Mouse (Mus musculus): ENCODE measurements at regions not wholly inside any gene's neighbourhood (a gene's known extent, or its start where the extent isn't known, plus 50 kb on each side); places are given as distances from the start of the nearest gene placed in this dataset.

GRCm38 (mm10) chr5:45278005-45278432, 172.0 kb downstream of the Qdpr start:
- TF ChIP-seq POLR2A (IDR thresholded peaks at IDR 0.05; ENCODE audit: borderline replicate concordance, low read depth, low read length): no peak
- no peak for TF ChIP-seq CTCF (IDR thresholded peaks at IDR 0.05; ENCODE audit: low read depth, low read length)
